Mouse (Mus musculus) gastrocnemius, postnatal 4 days (tissue): ENCODE measurements around the gene Rrp9. TPM values are rescaled to one million over a fixed set of nuclear protein-coding genes. Genes with fewer than 3 reads are reported as not detected.

ENCODE experiments used
- DNase-seq, 2 experiments: peaks; one replicate each; pipeline ENCODE4 v3.0.0; 2021 to 2022; ENCODE audit warnings: low spot score in 2 of 2, mixed read lengths in 2 of 2
- total RNA-seq, 2 experiments: library from RNA; stranded (reverse); gene quantifications; 2 replicates each; pipeline ENCODE4 v1.2.3; 2021

The Rrp9 gene
- total RNA-seq, 2 experiments from 2014 or later: 25.1 to 26.2 TPM

- DNase-seq: no peak
Measured at GRCm38 (mm10) chr9:106473081-106473752, 2.5 kb upstream of the Rrp9 start.

GRCm38 (mm10) chr9:106473753-106474105, 2.0 kb upstream of the Rrp9 start:
- peak in 1 of 2 experiments; percentile 20 for DNase-seq

GRCm38 (mm10) chr9:106474456-106474855, 1.3 kb upstream of the Rrp9 start:
- peak; percentile 47 to 73 for DNase-seq

- DNase-seq: peak; percentile 23 to 30
Measured at GRCm38 (mm10) chr9:106475046-106475445, 717 bp upstream of the Rrp9 start.

- peak; percentile 43 to 75 for DNase-seq
Measured at GRCm38 (mm10) chr9:106476002-106476923, 500 bp downstream of the Rrp9 start.

- peak; percentile 93 to 98 for DNase-seq
Measured at GRCm38 (mm10) chr9:106476924-106477484, 1.2 kb downstream of the Rrp9 start, which contains the start of gene Parp3. TSS of gene Parp3 (minus strand) at chr9:106476949.

GRCm38 (mm10) chr9:106477649-106478048, 1.9 kb downstream of the Rrp9 start:
- peak in 1 of 2 experiments; percentile 13 for DNase-seq

- peak in 1 of 2 experiments; percentile 12 for DNase-seq
Measured at GRCm38 (mm10) chr9:106478101-106478500, 2.3 kb downstream of the Rrp9 start.

- DNase-seq: peak in 1 of 2 experiments; percentile 12
Measured at GRCm38 (mm10) chr9:106480541-106480940, 4.8 kb downstream of the Rrp9 start.

- DNase-seq: peak in 1 of 2 experiments; percentile 15
Measured at GRCm38 (mm10) chr9:106481075-106481474, 5.3 kb downstream of the Rrp9 start.

- peak in 1 of 2 experiments; percentile 14 for DNase-seq
Measured at GRCm38 (mm10) chr9:106481676-106482075, 5.9 kb downstream of the Rrp9 start.

- peak in 1 of 2 experiments; percentile 16 for DNase-seq
Measured at GRCm38 (mm10) chr9:106482578-106483115, 6.9 kb downstream of the Rrp9 start.

- DNase-seq: no peak
Measured at GRCm38 (mm10) chr9:106483136-106483535, 7.4 kb downstream of the Rrp9 start.

- DNase-seq: peak in 1 of 2 experiments; percentile 10
Measured at GRCm38 (mm10) chr9:106483606-106484005, 7.8 kb downstream of the Rrp9 start.

GRCm38 (mm10) chr9:106485076-106485475, 9.3 kb downstream of the Rrp9 start:
- no peak for DNase-seq

- DNase-seq: peak in 1 of 2 experiments; percentile 14
Measured at GRCm38 (mm10) chr9:106487602-106488001, 11.8 kb downstream of the Rrp9 start.

GRCm38 (mm10) chr9:106499667-106500066, 23.9 kb downstream of the Rrp9 start, which contains the start of gene Iqcf1:
TSS of gene Iqcf1 (plus strand) at chr9:106499967.
- peak in 1 of 2 experiments; percentile 11 for DNase-seq

GRCm38 (mm10) chr9:106501846-106502245, 26.1 kb downstream of the Rrp9 start:
- DNase-seq: peak in 1 of 2 experiments; percentile 12

- peak in 1 of 2 experiments; percentile 8 for DNase-seq
Measured at GRCm38 (mm10) chr9:106504246-106504645, 28.5 kb downstream of the Rrp9 start.

GRCm38 (mm10) chr9:106509356-106509755, 33.6 kb downstream of the Rrp9 start:
- DNase-seq: no peak
